Mouse (Mus musculus) neural tube, embryonic 12.5 days (tissue): ENCODE results near the gene Aurkaip1. TPM values are rescaled to one million over a fixed set of nuclear protein-coding genes. Genes with fewer than 3 reads are reported as not detected.
A peak's percentile ranks its signal among the peaks of the same experiment; 100 is the strongest.

ENCODE experiments used
- ATAC-seq: fragments of 200-750 bp; cut with Nextera tagmentation; 2 replicates; pipeline ENCODE4 v1.8.0; 2017; ENCODE audit warnings: low read depth, mild to moderate bottlenecking, moderate TSS enrichment, moderate library complexity; ENCODE audit not compliant: low FRiP score
- H3K27ac ChIP-seq: fragments of 300-500 bp; sonication (generic); 2 replicates; pipeline ENCODE4 v1.5.1; 2016
- H3K27me3 ChIP-seq: fragments of 300-500 bp; sonication (generic); replicated peaks from 2 replicates; pipeline ENCODE4 v1.6.1; 2016; ENCODE audit warnings: mild to moderate bottlenecking
- H3K36me3 ChIP-seq: fragments of 300-500 bp; sonication (generic); 2 replicates; pipeline ENCODE4 v1.6.1; 2016; ENCODE audit warnings: mild to moderate bottlenecking
- H3K4me1 ChIP-seq: fragments of 300-500 bp; sonication (generic); 2 replicates; pipeline ENCODE4 v1.6.1; 2016
- H3K4me2 ChIP-seq: fragments of 300-500 bp; sonication (generic); replicated peaks from 2 replicates; pipeline ENCODE4 v1.6.1; 2016; ENCODE audit warnings: mild to moderate bottlenecking
- H3K4me3 ChIP-seq: fragments of 300-500 bp; sonication (generic); 2 replicates; pipeline ENCODE4 v1.5.1; 2016
- H3K9ac ChIP-seq: fragments of 300-500 bp; sonication (generic); 2 replicates; pipeline ENCODE4 v1.6.1; 2016; ENCODE audit warnings: mild to moderate bottlenecking
- H3K9me3 ChIP-seq: fragments of 300-500 bp; sonication (generic); 2 replicates; pipeline ENCODE4 v1.6.1; 2016; ENCODE audit warnings: mild to moderate bottlenecking
- WGBS: fragments of 180-500 bp; shearing (Covaris S2); methylation state at CpG from one replicate; pipeline ENCODE4 v1.1.7; 2016; 5-methylcytosine and 5-hydroxymethylcytosine counted together
- polyA plus RNA-seq: library from polyadenylated mRNA; unstranded; fragments of >200 nt; fragmentation: Nextera tagmentation; extraction: Ambion mirVana; gene quantifications from 2 replicates; pipeline ENCODE4 v1.2.1, GENCODE M21; 2016

Gene Aurkaip1
- polyA plus RNA-seq, 1 experiment from 2014 or later: 142 TPM

DNA sequence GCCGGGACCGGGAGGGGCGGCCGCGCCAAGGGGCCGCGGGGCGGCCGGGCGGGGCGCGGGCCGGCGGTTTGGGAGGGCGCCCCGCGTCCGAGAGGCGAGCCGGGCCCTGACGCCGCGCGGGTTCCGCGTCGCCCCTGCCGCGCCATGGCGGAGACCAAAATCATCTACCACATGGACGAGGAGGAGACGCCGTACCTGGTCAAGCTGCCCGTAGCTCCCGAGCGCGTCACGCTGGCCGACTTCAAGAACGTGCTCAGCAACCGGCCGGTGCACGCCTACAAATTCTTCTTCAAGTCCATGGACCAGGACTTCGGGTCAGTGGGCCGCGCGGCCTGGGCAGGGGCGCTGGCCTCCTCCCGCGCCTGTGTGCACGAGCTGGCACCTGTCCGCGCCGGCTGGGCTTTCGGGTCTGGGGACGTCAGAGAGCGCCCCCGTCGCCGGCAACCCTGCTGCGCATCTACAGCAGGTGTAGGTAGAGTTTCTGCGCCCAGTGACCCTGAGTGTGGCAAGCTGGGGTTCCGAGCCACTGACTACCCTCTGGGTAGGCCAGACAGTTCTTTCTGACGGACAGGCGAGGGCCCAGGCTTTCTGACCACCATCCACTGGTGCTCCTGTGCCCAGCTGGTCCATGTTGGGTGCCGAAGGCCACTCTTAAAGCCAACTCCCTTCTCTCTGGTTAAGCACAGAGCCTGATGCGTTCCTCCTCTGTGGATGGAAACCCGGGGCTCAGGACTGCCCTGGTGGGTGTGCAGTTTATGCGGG, 16.7 kb downstream of the Aurkaip1 start:
- Histone ChIP-seq H3K9me3 (no peaks in the 10 kb centered on the region), H3K27ac (0 out of 2 replicates have a peak overlapping the region, but pooled peaks have one; percentile 20), H3K4me2 (peak overlapping the region; percentile 88), H3K4me3 (peak overlapping the region; percentile 84), H3K36me3 (no peaks in the 10 kb centered on the region), H3K4me1 (peaks cover 27% of the 10 kb centered on the region), H3K27me3 (no peaks in the 10 kb centered on the region), H3K9ac (peak overlapping the region; percentile 80)
- ATAC-seq: peak; percentile 56
- 2% methylated on average over 69 of the region's 69 CpGs for WGBS

DNA sequence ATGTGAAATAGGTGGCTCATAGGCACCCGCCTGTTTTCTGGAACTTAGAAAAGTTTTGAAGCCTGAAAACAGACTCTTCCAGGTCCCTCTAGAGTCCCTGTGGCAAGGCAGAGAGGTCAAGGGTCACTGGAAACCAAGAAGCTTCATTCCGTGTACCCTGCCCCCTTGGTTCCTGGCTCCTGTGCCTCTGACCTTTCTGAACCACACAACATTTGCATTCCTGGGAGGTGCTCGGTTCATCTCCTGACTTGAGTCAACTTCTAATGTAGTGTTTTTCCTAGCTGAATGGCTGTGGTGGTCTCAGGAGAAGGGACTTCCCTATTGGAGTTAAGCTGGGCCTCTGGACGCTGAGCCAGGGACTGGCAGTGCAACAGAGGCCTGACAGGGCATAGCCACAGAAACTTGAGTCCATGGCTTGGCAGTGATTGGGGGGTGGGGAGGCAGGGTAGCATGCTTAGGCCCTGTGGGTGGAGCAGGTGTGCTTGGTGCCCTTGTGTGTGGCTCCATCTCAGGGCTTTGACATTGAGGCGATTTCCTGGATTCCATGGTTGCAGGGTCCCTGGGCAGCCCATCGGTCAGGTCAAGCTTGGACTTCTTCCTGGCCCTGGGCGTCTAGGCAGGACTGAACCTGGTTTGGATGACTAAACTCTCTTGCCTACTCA, 17.5 kb downstream of the Aurkaip1 start:
- Histone ChIP-seq H3K9me3 (no peaks in the 10 kb centered on the region), H3K4me1 (peaks cover 27% of the 10 kb centered on the region), H3K4me3 (peak overlapping the region; percentile 84), H3K36me3 (peaks cover 5% of the 10 kb centered on the region), H3K27me3 (no peaks in the 10 kb centered on the region), H3K27ac (no peak overlapping the region), H3K9ac (peak overlapping the region; percentile 80), H3K4me2 (peak overlapping the region; percentile 88)
- WGBS: 67% methylated on average over 7 of the region's 7 CpGs
- ATAC-seq: no peak

DNA sequence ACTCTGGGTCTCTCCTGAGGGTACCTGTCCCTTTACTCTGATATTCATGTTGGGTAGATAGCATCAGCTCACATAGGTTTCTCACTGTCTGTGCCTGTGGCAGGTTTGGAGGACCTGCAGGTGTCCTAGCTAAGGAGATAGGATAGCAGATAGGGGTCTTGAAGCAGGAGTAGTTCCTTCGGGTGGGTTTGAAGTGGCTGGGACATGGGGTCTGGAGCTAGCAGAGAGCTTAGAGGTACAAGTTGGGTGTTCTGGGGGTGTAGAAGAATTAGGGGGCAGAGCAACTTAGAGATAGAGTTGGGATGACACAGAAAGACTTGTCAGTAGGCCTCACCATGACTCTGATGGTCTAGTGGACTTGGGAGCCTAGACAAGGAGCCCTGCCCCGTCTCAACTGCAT, 18.3 kb downstream of the Aurkaip1 start:
- H3K4me2 ChIP-seq: peak overlapping the region; percentile 88; the same call in 1 of the 2 replicates
- ATAC-seq: no peak

DNA sequence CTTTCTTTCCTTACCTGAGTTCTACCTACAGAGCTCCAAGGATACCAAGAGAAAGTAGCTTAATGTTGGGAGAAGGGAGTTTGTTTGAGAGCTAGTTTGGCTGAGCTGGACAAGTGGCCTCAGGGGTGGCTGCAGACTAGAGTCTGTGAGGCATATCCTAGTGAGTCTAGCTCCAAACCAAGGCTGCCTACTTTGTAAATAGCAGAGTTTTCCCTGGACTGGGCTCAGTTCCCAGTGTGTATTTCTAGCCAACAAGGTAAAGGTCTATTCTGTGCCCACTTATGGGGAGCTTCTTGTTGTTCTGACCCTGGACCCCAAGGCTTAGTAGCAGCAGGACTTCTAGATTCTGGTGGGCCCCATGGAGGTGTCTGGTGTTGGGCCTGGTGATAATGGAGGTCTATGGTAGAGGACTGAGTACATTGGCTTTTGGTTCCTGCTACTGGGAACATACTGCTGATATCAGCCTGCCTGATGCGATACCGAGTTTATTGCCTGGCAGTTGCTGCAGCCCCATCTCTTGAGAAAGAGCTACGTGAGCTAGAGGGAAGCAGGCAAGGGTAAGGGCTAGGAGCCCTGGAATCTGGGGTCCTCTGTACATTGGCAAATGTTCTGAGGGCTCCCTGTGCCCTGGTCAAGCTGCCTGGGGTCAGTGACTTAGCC, 18.9 kb downstream of the Aurkaip1 start:
- peak overlapping the region; percentile 88; the same call in 1 of the 2 replicates for H3K4me2 ChIP-seq

More for the DNA sequence above, 18.3 kb downstream of the Aurkaip1 start:
- H3K36me3 ChIP-seq: peaks cover 13% of the 10 kb centered on the region
- H3K27me3 ChIP-seq: no peaks in the 10 kb centered on the region
- no peak overlapping the region for H3K27ac ChIP-seq
- peaks cover 27% of the 10 kb centered on the region for H3K4me1 ChIP-seq
- no peak overlapping the region for H3K9ac ChIP-seq
- H3K4me3 ChIP-seq: no peak overlapping the region
- no peaks in the 10 kb centered on the region for H3K9me3 ChIP-seq
- 88% methylated on average over 2 of the region's 2 CpGs for WGBS

GRCm38 (mm10) chr4:155851368-155851767, 20.3 kb downstream of the Aurkaip1 start:
- Histone ChIP-seq H3K9ac (no peak overlapping the region), H3K27ac (no peak overlapping the region), H3K4me2 (no peak overlapping the region), H3K27me3 (no peaks in the 10 kb centered on the region), H3K4me3 (no peak overlapping the region), H3K9me3 (no peaks in the 10 kb centered on the region), H3K36me3 (peaks cover 33% of the 10 kb centered on the region), H3K4me1 (peaks cover 26% of the 10 kb centered on the region)
- 84% methylated on average over 3 of the region's 3 CpGs for WGBS
- ATAC-seq: no peak

More for the DNA sequence above, 18.9 kb downstream of the Aurkaip1 start:
- no peak overlapping the region for H3K27ac ChIP-seq
- H3K27me3 ChIP-seq: no peaks in the 10 kb centered on the region
- 94% methylated on average over 3 of the region's 3 CpGs for WGBS
- no peaks in the 10 kb centered on the region for H3K9me3 ChIP-seq
- H3K4me1 ChIP-seq: peaks cover 27% of the 10 kb centered on the region
- H3K9ac ChIP-seq: no peak overlapping the region
- H3K4me3 ChIP-seq: no peak overlapping the region
- ATAC-seq: no peak
- H3K36me3 ChIP-seq: peaks cover 18% of the 10 kb centered on the region

DNA sequence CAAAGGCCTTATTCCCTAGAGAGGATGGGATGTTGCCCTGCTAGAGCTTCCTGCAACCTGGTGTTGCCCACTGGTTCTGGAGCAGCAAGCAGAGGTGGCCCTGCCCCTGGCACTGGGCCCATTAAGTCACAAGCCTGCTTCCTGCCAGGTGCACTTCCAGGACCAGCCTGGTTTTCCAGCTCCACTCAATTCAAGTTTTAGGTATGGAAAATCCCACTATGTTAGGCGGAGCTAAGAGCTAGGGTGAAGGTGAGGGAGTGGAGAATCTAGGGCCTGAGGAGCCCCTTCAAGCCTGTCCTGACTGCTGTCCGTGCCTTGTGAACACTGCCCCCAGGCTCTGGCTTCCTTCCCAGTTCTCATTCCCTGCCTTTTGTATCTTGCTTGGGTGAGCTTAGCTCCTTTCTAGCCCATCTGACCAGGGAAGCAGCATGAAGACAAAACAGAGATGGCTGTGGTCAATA, 20.9 kb downstream of the Aurkaip1 start:
- Histone ChIP-seq H3K4me1 (peaks cover 20% of the 10 kb centered on the region), H3K9me3 (no peaks in the 10 kb centered on the region), H3K4me2 (no peak overlapping the region), H3K27ac (no peak overlapping the region), H3K27me3 (no peaks in the 10 kb centered on the region), H3K9ac (no peak overlapping the region), H3K4me3 (no peak overlapping the region), H3K36me3 (peaks cover 39% of the 10 kb centered on the region)
- no peak for ATAC-seq
- WGBS: 86% methylated on average over 2 of the region's 2 CpGs

GRCm38 (mm10) chr4:155853421-155853820, 22.3 kb downstream of the Aurkaip1 start:
- no peak for ATAC-seq
- Histone ChIP-seq H3K4me1 (peaks cover 13% of the 10 kb centered on the region), H3K27ac (no peak overlapping the region), H3K9me3 (no peaks in the 10 kb centered on the region), H3K36me3 (peaks cover 53% of the 10 kb centered on the region), H3K9ac (no peak overlapping the region), H3K27me3 (no peaks in the 10 kb centered on the region), H3K4me3 (no peak overlapping the region), H3K4me2 (no peak overlapping the region)
- WGBS: 92% methylated on average over 9 of the region's 9 CpGs

GRCm38 (mm10) chr4:155854991-155855390, 23.9 kb downstream of the Aurkaip1 start:
- ATAC-seq: no peak
- H3K4me1 ChIP-seq: no peaks in the 10 kb centered on the region
- H3K9ac ChIP-seq: no peak overlapping the region
- no peaks in the 10 kb centered on the region for H3K9me3 ChIP-seq
- H3K4me3 ChIP-seq: no peak overlapping the region
- peaks cover 68% of the 10 kb centered on the region for H3K36me3 ChIP-seq
- H3K27ac ChIP-seq: no peak overlapping the region
- no peak overlapping the region for H3K4me2 ChIP-seq
- WGBS: 94% methylated on average over 12 of the region's 12 CpGs
- no peaks in the 10 kb centered on the region for H3K27me3 ChIP-seq

- ATAC-seq: no peak
- Histone ChIP-seq H3K4me2 (no peak overlapping the region), H3K9ac (no peak overlapping the region), H3K4me1 (no peaks in the 10 kb centered on the region), H3K27me3 (no peaks in the 10 kb centered on the region), H3K9me3 (no peaks in the 10 kb centered on the region), H3K36me3 (peaks cover 79% of the 10 kb centered on the region), H3K4me3 (no peak overlapping the region), H3K27ac (no peak overlapping the region)
- 96% methylated on average over 12 of the region's 12 CpGs for WGBS
These were observed 25.0 kb downstream of the Aurkaip1 start for GRCm38 (mm10) chr4:155856071-155856470.

GRCm38 (mm10) chr4:155856881-155857280, 25.8 kb downstream of the Aurkaip1 start:
- H3K9me3 ChIP-seq: no peaks in the 10 kb centered on the region
- H3K4me3 ChIP-seq: no peak overlapping the region
- H3K27me3 ChIP-seq: no peaks in the 10 kb centered on the region
- H3K36me3 ChIP-seq: peaks cover 86% of the 10 kb centered on the region
- no peak overlapping the region for H3K4me2 ChIP-seq
- no peak for ATAC-seq
- no peak overlapping the region for H3K27ac ChIP-seq
- 90% methylated on average over 3 of the region's 3 CpGs for WGBS
- no peaks in the 10 kb centered on the region for H3K4me1 ChIP-seq
- no peak overlapping the region for H3K9ac ChIP-seq

DNA sequence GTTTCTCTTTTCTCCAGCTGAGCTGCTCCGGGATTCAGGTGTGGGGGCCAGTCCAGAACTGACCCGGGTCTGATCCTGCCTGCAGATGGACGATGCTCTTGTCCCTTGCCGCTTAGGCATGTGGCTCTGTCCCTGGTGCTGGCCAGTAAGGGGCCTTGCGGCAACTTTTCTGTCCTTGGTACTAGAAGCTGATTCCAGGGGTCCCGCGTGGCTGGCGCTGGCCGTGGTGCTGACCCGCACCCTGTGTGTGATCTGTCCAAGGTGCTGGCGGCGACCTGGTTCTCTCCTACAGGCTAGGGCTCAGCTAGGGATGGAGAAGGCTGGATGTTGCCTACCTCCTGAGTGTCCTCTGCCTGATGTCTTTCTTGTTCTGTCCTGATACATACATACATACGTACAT, 28.2 kb downstream of the Aurkaip1 start:
- no peak overlapping the region for H3K27ac ChIP-seq
- no peaks in the 10 kb centered on the region for H3K9me3 ChIP-seq
- no peak for ATAC-seq
- no peaks in the 10 kb centered on the region for H3K27me3 ChIP-seq
- no peaks in the 10 kb centered on the region for H3K4me1 ChIP-seq
- H3K36me3 ChIP-seq: peaks cover 76% of the 10 kb centered on the region
- WGBS: 34% methylated on average over 13 of the region's 13 CpGs
- H3K4me2 ChIP-seq: no peak overlapping the region
- H3K9ac ChIP-seq: no peak overlapping the region
- no peak overlapping the region for H3K4me3 ChIP-seq

DNA sequence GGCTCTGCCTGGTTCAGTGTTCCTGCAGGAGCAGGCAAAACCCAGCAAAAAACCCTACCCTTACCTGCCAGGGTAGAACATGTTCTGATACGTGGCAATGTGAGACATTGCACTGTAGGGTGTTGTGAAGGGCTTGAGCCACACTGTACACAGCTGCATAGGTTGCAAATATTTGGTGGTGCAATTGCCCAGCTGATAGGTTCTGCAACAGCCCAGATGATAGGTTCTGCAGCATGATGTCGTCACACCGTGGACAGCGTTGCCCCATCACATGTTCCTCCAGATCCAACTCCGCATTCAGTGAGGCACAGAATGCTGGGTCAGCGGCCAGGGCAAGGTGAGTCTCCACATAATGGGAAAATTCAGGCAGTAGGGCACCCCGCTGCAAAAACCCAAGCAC, 30.7 kb downstream of the Aurkaip1 start:
- Histone ChIP-seq H3K36me3 (peaks cover 68% of the 10 kb centered on the region), H3K27ac (no peak overlapping the region), H3K4me2 (no peak overlapping the region), H3K4me3 (no peak overlapping the region), H3K9me3 (no peaks in the 10 kb centered on the region), H3K4me1 (no peaks in the 10 kb centered on the region), H3K27me3 (no peaks in the 10 kb centered on the region), H3K9ac (no peak overlapping the region)
- ATAC-seq: no peak
- WGBS: 90% methylated on average over 7 of the region's 7 CpGs
